Mouse (Mus musculus) stomach, postnatal 0 days (tissue): Measurements from ENCODE around the gene Cops7b. TPM values are rescaled to one million over a fixed set of nuclear protein-coding genes. Genes with fewer than 3 reads are reported as not detected.

Experiments used
- ATAC-seq: fragments of 200-750 bp; cut with Nextera tagmentation; 2 replicates; pipeline ENCODE4 v1.8.0; 2017; ENCODE audit not compliant: low FRiP score, low TSS enrichment
- DNase-seq: peaks from one replicate; pipeline ENCODE4 v3.0.0-alpha.2; 2016; ENCODE audit warnings: low spot score
- H3K27ac ChIP-seq: fragments of 300-500 bp; sonication (generic); replicated peaks from 2 replicates; pipeline ENCODE4 v1.5.1; 2014; ENCODE audit warnings: mild to moderate bottlenecking, control low read depth
- H3K27me3 ChIP-seq: fragments of 300-500 bp; sonication (generic); 2 replicates; pipeline ENCODE4 v1.6.1; 2014; ENCODE audit warnings: low read length; ENCODE audit not compliant: control insufficient read depth, insufficient read depth
- H3K36me3 ChIP-seq: fragments of 300-500 bp; sonication (generic); 2 replicates; pipeline ENCODE4 v1.6.1; 2014; ENCODE audit warnings: low read length, mixed read lengths; ENCODE audit not compliant: control insufficient read depth, insufficient read depth
- H3K4me1 ChIP-seq: fragments of 300-500 bp; sonication (generic); replicated peaks from 2 replicates; pipeline ENCODE4 v1.6.1; 2014; ENCODE audit warnings: antibody characterized with exemption; ENCODE audit not compliant: control insufficient read depth, insufficient read depth
- H3K4me2 ChIP-seq: fragments of 300-500 bp; sonication (generic); replicated peaks from 2 replicates; pipeline ENCODE4 v1.6.1; 2014; ENCODE audit warnings: low read depth, mild to moderate bottlenecking, control low read depth, moderate library complexity
- H3K4me3 ChIP-seq: fragments of 300-500 bp; sonication (generic); 2 replicates; pipeline ENCODE4 v1.5.1; 2014; ENCODE audit warnings: low read depth, low read length, control low read depth
- H3K9ac ChIP-seq: fragments of 300-500 bp; sonication (generic); 2 replicates; pipeline ENCODE4 v1.6.1; 2014; ENCODE audit warnings: mild to moderate bottlenecking, low read length, control low read depth, mixed read lengths
- H3K9me3 ChIP-seq: fragments of 300-500 bp; sonication (generic); 2 replicates; pipeline ENCODE4 v1.6.1; 2016; ENCODE audit warnings: low read length; ENCODE audit not compliant: control insufficient read depth
- CTCF ChIP-seq: IDR thresholded peaks from 2 replicates; pipeline ENCODE4 v1.5.1; 2016; ENCODE audit warnings: antibody characterized with exemption, low read depth, mild to moderate bottlenecking, moderate library complexity
- EP300 ChIP-seq: optimal IDR thresholded peaks from 2 replicates; pipeline ENCODE3; 2016; ENCODE audit warnings: antibody characterized with exemption
- WGBS: fragments of 180-500 bp; shearing (Covaris S2); extraction: QIAGEN DNeasy Blood & Tissue Kit; methylation state at CpG from one replicate; pipeline ENCODE4 v1.1.7; 2014; 5-methylcytosine and 5-hydroxymethylcytosine counted together
- polyA plus RNA-seq: library from polyadenylated mRNA; unstranded; fragments of >200 nt; fragmentation: Nextera tagmentation; extraction: Ambion mirVana; gene quantifications from 2 replicates; pipeline ENCODE4 v1.2.1, GENCODE M21; 2015

The Cops7b gene
- polyA plus RNA-seq, 1 experiment from 2014 or later, result 14.9 TPM

DNA sequence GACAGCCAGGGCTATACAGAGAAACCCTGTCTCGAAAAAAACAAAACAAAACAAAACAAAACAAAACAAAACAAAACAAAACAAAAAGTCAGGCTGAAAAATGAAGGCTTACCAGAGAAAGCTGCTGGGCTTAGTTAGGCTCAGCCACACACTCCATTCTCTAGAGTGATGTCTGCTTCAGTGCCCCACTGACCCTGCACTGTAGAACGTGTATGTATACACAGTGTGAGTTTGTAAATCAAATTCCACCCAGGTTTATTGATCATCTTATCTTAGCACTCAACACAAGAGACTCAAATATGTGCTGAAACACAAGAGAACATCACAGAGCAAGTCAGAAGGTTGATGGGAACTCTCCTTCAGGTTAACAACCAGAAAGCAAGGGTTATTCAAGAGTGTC, 14.3 kb upstream of the Cops7b start:
- Histone ChIP-seq H3K4me3 (no peak overlapping the region), H3K4me1 (no peaks in the 10 kb centered on the region), H3K27ac (no peak overlapping the region), H3K36me3 (no peaks in the 10 kb centered on the region; the same call in 1 of the 2 replicates), H3K27me3 (no peaks in the 10 kb centered on the region), H3K4me2 (no peak overlapping the region), H3K9ac (no peak overlapping the region), H3K9me3 (no peaks in the 10 kb centered on the region)
- DNase-seq, result no peak
- ATAC-seq, result no peak
- TF ChIP-seq EP300 (no peak), CTCF (no peak)
- 55% methylated on average over 2 of the region's 2 CpGs for WGBS

DNA sequence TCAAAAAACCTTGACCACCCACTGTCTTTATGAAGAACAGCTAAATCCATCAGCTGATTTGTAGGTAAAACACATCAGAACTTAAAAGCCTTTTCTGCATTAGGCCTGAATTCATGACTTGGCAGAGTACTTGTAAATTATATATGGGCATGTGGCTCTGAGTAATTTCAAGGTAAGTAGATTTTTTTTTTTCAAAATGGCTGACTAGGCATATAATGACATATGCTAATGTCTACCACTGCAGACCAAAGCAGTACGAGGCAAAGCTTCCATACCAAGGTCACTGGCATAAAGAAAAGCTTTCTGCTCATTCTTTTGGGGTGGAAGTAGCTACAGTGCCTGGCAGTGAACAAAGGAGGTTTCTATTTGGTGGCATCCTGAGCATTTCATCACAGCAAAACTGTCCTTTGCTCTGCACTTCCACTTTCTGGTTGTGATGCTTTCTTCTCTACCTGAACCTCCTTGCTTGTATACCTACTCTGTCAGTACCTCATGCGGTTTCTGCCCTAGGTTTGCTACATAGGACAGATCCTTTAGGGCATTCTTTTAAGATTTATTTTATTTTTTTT, 13.3 kb upstream of the Cops7b start:
- no peak for ATAC-seq
- H3K9me3 ChIP-seq, result no peaks in the 10 kb centered on the region
- H3K27ac ChIP-seq, result no peak overlapping the region
- no peak overlapping the region for H3K9ac ChIP-seq
- H3K27me3 ChIP-seq, result no peaks in the 10 kb centered on the region
- TF ChIP-seq EP300, result no peak
- no peak for TF ChIP-seq CTCF
- H3K4me3 ChIP-seq, result no peak overlapping the region
- H3K36me3 ChIP-seq, result no peaks in the 10 kb centered on the region; the same call in 1 of the 2 replicates
- no peak overlapping the region for H3K4me2 ChIP-seq
- no peaks in the 10 kb centered on the region for H3K4me1 ChIP-seq
- no peak for DNase-seq
- 81% methylated on average over 2 of the region's 2 CpGs for WGBS

DNA sequence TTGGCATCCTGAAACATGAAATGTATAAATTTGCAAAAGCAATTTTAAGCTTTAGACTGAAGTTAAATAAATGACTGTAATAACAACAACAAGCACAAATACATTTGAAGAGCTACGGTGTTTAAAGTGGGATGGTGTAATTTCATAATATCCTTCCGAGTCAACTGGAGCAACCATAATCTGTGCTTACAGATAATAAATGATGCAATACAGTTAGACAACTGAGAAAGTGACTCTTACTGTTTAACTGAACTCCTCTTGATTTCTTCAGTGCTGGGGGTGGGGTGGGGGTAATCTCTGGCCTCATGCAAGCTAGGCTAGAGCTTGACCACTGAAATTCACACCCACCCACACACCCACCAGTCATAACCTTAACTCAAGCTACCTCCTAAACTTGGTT, 11.3 kb upstream of the Cops7b start:
- WGBS, result 77% methylated on average over 2 of the region's 2 CpGs
- ATAC-seq (no peak), DNase-seq (no peak)
- no peaks in the 10 kb centered on the region for H3K9me3 ChIP-seq
- no peaks in the 10 kb centered on the region for H3K4me1 ChIP-seq
- TF ChIP-seq CTCF (no peak), EP300 (no peak)
- no peaks in the 10 kb centered on the region for H3K27me3 ChIP-seq
- no peak overlapping the region for H3K4me3 ChIP-seq
- no peak overlapping the region for H3K9ac ChIP-seq
- H3K4me2 ChIP-seq, result no peak overlapping the region
- no peak overlapping the region for H3K27ac ChIP-seq
- no peaks in the 10 kb centered on the region; the same call in 1 of the 2 replicates for H3K36me3 ChIP-seq

DNA sequence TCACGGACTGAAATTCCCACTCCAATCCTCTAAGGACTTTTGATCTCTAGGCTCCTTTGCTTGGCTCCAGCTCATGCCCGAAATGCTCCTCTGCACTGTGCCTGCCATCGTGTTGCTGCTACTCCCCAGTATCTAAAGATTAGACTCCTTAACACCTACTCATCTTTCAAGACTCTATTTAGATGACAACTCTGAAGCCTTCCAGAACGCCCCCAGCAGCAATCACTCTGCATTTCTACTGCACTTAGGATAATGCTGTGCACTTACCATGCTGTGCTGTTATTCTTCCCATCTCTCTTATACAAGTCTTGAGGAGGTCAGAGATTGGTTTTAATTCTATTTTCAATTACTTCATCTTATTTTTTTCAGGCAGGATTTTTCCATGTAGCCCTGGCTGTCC, 10.8 kb upstream of the Cops7b start:
- Histone ChIP-seq H3K27ac (no peak overlapping the region), H3K36me3 (no peaks in the 10 kb centered on the region; the same call in 1 of the 2 replicates), H3K4me3 (no peak overlapping the region), H3K9ac (no peak overlapping the region), H3K9me3 (no peaks in the 10 kb centered on the region), H3K27me3 (no peaks in the 10 kb centered on the region), H3K4me1 (no peaks in the 10 kb centered on the region), H3K4me2 (no peak overlapping the region)
- TF ChIP-seq CTCF (no peak), EP300 (no peak)
- DNase-seq (no peak), ATAC-seq (no peak)
- WGBS, result 70% methylated on average over 4 of the region's 4 CpGs

DNA sequence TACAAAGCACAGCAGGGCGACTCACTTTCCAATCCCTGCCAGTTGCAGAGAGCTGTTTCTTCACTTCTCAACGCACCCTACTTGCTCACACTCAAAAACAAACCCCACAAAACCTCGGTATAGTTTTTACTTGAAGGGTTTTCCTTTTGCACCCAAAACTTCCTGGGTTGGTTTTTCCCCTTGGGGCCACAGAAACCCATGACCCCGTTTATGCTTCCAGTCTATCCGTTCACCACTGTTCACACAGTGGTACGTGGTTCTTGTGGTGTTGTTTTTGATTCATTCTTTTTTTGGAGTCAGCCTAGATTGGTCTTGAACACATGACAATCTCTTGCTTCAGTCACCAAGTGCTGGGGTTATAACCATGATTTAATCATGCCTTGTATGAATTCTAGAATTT, 2.3 kb upstream of the Cops7b start:
- Histone ChIP-seq H3K4me1 (peaks cover 4% of the 10 kb centered on the region; the same call in 1 of the 2 replicates), H3K27me3 (no peaks in the 10 kb centered on the region), H3K9ac (no peak overlapping the region), H3K4me3 (no peak overlapping the region), H3K4me2 (no peak overlapping the region), H3K27ac (no peak overlapping the region), H3K36me3 (no peaks in the 10 kb centered on the region), H3K9me3 (no peaks in the 10 kb centered on the region)
- ATAC-seq (no peak), DNase-seq (no peak)
- TF ChIP-seq EP300, result no peak
- TF ChIP-seq CTCF, result no peak
- 65% methylated on average over 6 of the region's 6 CpGs for whole genome bisulfite sequencing

DNA sequence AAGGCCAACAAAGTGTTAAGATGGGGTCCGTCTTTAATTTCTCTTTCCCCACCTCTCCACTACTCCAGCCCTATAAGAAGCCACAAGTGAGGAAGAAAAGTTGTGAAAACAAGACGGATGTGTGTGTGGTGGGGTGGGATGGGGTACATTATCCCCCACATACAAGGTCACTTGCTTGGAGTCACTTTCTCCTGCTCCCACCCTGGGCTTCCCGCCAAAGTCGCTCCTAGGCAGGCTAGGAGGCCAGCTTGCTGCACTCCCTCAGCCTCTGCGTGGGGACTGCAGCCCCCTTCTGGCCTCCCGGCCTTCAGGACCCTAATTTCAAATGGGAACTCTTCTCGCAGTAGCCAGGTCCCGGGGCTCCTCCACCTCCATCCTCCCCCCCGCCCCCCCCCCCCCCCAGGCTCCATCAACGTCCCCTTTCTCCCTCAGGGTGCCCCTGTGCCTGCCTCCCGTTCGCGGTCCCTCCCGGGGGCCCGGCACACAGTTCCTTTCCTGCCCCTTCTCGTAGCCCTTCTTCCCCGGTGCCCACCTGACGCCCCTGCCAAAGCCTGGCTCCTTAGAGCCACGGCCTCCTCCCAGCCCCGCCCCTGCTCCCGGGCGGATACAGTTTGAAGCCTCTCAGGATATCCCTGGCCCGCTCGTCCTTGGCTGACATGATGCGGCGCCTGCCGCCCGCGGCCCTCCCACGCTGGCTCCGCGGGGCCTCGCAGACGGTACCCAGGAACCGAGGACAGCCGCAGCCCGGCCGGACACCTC, 833 bp upstream of the Cops7b start:
- H3K4me1 ChIP-seq, result peaks cover 4% of the 10 kb centered on the region; the same call in 1 of the 2 replicates
- H3K9me3 ChIP-seq, result no peaks in the 10 kb centered on the region
- H3K27me3 ChIP-seq, result no peaks in the 10 kb centered on the region
- TF ChIP-seq CTCF, result no peak
- no peak for TF ChIP-seq EP300
- H3K4me2 ChIP-seq, result peak overlapping the region; percentile 79
- 1% methylated on average over 36 of the region's 38 CpGs for WGBS
- H3K36me3 ChIP-seq, result no peaks in the 10 kb centered on the region
- peak overlapping the region; percentile 71 for H3K9ac ChIP-seq
- no peak for DNase-seq
- H3K4me3 ChIP-seq, result peak overlapping the region; percentile 92
- peak overlapping the region; percentile 70; the same call in 1 of the 2 replicates for H3K27ac ChIP-seq
- peak; percentile 77 for ATAC-seq
